Mouse (Mus musculus) cerebellum, postnatal 14 days (tissue): Measurements from ENCODE around the gene Dgki.

ENCODE experiments used
- DNase-seq, 2 experiments: peaks; one replicate each; pipeline ENCODE4 v3.0.0; 2021; ENCODE audit warnings: mixed read lengths in 2 of 2

Gene Dgki

GRCm38 (mm10) chr6:37240140-37240539, 59.8 kb downstream of the Dgki start:
- no peak for DNase-seq

GRCm38 (mm10) chr6:37236893-37237292, 63.1 kb downstream of the Dgki start:
- no peak for DNase-seq

DNA sequence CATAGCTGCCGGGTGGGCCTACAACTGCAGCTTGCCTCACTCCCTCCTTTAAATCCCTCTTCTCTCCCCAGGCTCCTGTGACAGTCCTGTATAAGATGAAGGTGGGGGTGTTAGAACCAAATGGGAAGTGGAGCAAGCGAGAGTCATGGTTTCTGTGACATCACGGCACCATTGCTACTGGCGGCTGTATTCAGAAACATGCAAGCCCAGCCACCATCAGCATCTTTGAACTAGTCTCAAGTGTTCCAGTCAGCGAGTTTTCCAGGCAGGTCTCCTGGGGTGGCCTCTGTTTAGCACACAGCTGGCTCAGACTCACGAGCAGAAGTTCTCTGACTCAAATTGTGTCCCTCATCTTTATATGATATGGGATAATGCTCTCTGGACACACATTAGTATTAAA, 68.8 kb downstream of the Dgki start:
- no peak for DNase-seq

DNA sequence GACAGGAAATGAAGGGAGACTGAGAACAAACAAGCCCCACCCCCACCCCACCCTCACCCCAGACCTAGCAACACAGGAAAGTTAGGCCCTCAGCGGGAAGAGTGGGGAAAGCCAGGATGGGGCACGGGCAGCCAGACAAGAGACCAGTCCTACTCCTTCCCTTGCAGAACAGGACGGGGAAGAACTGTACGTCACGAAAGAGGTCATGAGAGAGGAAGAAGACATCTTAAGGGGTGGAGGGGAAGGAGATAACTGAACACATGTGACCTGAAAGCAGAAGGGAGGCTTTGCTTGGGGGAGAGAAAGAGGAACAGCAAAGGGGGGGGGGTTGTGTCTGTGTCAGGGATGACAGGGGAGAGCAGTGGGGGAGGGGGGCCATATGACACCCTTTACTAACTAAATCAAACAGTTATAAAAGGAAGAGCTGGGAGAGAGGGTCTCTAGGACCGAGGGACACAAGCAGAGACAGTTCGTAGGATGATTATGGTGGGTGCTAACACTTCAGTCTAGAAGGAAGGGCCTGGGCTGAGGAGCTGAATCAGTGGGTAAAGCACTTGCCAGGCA, 77.0 kb downstream of the Dgki start:
- DNase-seq: no peak

GRCm38 (mm10) chr6:37222016-37222415, 78.0 kb downstream of the Dgki start:
- DNase-seq: no peak

- no peak for DNase-seq
Observed at GRCm38 (mm10) chr6:37219110-37219509, 80.9 kb downstream of the Dgki start.

DNA sequence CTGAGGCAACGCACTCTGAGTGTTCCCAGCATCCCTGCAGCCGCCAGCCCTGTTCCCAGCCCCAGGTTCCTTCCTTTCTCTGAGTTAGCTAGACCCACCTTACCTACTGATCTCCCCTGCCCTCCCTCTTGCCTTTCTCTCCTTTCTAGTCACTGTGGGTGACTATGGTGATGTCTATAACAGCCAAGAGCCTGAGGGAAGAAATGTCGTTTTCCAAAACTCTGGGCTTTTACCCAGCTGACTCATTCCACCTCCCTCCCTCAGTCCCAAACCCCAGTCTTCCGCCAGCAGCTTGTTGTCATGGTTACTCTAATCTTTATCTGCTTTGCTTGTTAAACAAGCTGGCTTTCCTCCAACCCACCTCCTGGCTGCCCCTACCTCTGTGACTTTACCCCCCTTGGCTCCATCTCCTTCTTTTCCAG, 83.6 kb downstream of the Dgki start:
- peak; percentile 37 to 53 for DNase-seq

GRCm38 (mm10) chr6:37215655-37216054, 84.3 kb downstream of the Dgki start:
- DNase-seq: peak in 1 of 2 experiments; percentile 56

DNA sequence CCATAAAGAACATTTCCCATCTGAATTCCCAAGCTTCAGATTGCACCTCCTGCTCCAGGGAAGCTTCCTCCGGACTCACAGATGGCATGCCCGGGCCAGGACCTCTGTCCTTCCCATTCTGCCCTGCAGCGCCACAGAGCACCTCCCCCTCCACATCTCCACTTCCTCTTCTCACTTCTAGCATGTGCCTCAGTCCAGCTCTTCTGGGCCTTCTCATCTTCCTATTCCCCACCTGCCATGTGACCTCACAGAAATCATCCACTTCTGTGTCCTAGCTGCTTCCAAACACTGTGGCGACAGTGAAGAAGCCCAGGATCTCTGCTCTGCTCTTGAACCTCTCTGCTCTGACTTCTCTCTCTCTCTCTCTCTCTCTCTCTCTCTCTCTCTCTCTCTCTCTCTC, 87.1 kb downstream of the Dgki start:
- DNase-seq: no peak

DNA sequence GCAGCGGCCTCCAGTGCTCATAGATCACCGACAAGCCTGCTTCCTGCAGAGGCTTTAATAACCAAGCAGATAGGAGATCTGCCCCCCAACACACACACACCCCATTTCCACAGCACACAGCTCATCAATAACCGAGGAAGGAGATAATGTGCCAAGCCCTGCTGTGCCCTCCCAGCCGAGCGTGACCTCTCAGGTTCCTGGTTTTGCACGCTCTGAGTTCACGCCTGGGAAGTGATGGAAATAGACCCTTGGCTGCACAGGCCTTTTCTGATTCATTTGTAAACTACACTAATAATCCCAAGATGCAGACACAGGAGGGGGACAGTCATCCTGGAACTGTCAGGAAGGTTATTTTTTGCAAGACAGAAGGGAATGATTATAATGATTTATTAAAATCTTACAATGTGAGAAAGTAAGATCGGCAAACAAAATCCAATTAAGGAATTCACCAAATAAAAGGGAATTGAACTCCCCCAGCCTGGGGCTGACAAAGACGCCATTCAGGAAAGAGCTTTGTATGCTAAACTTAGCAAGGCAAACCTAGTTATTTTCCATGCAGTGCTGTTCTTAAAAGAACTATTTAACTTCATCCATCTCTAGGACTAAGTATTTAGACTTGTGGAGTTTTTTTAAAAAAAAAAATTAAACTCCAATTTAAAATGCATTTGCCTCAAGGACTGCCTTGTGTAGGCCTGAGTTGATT, 88.3 kb downstream of the Dgki start:
- DNase-seq: no peak

DNA sequence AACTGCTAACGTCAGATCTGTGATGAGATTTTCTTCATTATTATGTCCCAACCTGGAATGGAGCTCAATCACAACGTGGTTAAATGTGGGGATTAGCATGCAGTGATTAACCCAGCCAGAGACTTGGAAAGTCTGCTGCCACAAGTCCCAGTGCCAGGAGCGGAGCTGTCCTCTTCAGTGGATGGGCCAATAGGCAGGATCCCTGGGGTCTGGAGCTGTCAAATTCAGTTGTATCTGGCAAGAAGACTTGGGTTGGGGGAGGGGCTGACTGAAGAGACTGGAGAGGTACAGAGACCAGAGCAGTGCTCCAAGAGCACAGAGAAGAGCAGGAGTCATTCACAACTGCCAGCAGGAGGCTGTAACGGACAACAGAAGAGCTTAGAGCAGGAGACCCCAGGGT, 97.1 kb downstream of the Dgki start:
- peak; percentile 84 to 86 for DNase-seq

- no peak for DNase-seq
Observed at GRCm38 (mm10) chr6:37200840-37201239, 99.1 kb downstream of the Dgki start.

GRCm38 (mm10) chr6:37199502-37199901, 100.5 kb downstream of the Dgki start:
- no peak for DNase-seq

GRCm38 (mm10) chr6:37197745-37198144, 102.2 kb downstream of the Dgki start:
- no peak for DNase-seq

- DNase-seq: peak; percentile 38 to 77
Observed at GRCm38 (mm10) chr6:37196870-37197269, 103.1 kb downstream of the Dgki start.

GRCm38 (mm10) chr6:37195766-37196165, 104.2 kb downstream of the Dgki start:
- DNase-seq: no peak

DNA sequence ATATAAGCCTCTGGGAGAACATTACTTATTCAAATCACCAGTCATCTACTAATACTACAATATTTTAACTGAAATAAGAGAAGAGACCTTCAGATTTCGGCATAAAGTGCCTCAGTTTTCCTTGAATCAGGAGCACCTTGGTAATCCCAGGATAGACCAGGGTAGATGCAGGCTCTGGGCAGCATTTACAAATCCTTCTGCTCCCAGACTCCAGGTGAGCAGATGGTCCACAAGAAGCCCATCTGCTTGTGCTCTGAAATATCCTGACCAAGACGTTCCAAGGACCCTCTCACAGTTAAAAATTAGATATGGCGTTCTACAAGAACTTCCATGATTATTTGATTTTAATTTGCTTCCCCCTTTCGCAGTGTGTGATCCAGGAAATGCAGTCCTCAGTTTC, 118.0 kb downstream of the Dgki start:
- peak in 1 of 2 experiments; percentile 57 for DNase-seq

DNA sequence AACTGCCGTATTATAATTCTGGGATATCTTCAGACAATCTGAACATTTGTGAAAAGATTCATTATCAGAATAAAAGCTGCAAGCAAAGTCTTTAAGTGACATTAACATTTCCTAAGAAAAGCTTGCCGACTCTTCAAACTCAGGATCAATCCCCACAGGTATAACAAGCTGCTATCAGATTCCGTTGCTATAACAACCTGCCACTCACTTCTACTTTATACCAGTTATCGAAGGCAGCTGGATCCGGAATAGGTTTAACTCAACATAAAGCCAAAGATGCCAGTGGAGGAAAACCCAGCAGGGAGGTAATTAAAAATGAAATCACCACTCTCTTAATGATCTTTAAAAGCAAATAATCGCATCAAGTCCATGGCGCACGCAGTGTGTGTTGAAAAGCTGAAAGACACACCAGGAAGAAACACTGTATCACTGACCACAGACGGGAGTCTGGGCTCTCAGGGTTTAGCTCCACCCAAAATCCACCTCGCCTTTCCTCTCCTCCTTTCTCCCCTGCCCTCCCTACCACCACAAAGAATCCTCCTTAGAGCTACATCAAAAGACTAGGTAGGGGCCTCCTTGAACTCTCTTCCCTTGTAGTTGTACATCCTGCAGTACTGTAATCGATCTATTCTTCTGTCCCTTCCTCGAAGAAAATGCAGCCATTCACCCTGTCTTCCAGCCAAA, 128.7 kb downstream of the Dgki start:
- no peak for DNase-seq

- no peak for DNase-seq
Observed at GRCm38 (mm10) chr6:37158880-37159279, 141.1 kb downstream of the Dgki start.

DNA sequence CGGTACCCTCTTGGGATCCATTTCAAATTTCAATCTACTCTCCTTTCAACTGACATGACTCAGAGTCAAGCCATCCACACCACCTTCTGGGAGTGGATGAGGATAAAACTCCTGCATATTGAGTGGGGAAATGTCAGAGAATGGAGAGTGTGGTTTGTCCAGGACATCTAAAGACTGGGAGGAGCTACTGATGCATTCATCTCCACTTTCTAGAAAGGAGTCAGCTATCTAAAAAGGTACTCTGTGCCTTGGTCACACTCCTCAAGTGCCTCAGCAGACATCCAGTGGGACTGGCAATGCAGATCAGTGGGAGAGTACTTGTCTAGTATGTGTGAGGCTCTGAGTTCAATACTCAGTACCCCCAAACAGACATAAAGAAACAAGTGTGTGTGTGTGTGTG, 145.9 kb downstream of the Dgki start:
- DNase-seq: no peak

DNA sequence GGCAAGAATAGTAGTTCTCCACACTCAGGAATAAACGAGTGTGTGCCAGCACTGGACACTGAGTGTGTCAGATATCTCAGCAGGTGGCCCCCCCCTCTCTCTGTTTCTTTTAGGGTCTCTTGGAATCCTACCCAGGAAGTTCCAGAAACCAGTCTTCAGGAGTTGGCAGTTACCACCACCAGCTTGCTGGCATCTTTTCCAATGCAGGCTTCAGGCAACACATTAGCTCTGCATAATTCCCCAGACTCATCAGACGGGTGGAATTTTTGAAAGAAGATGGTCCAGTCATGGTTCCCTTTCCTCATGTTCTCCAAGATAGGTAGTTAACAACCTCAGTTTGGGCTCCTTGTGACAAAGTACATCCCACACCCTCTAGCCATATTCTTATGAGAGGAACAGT, 149.5 kb downstream of the Dgki start:
- peak; percentile 25 to 27 for DNase-seq

- no peak for DNase-seq
Observed at GRCm38 (mm10) chr6:37150038-37150437, 149.9 kb downstream of the Dgki start.

GRCm38 (mm10) chr6:37149196-37149595, 150.8 kb downstream of the Dgki start:
- DNase-seq: peak; percentile 71 to 75

DNA sequence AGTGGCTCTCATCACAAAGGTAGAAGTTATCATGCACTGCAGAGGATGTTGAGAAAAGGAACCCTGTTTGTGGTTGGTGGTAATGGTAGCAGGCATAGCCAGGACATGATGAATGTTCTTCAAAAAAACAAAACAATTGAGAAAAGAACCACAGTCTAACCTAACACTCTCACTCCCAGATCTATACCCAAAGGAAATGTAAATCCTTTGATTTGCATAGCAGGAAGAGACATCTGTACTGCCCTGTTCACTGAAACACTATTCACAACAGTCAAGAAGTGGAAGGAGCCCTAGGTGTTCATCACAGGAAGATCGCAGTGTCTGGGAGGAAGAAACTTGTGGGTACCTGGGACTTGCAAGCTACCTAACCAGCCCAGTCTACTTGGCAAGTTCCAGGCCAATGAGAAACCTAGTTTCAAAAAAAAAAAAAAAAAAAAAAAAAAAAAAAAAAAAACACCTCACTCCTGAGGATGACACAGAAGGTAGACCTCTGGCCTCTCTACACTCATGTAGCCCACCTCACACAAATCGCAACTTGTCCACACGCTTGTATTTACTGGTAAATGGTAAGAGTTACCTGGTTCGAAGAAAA, 152.5 kb downstream of the Dgki start:
- no peak for DNase-seq
